Mouse (Mus musculus) midbrain, embryonic 13.5 days (tissue): ENCODE data around the gene Nucks1. TPM values are rescaled to one million over a fixed set of nuclear protein-coding genes. Genes with fewer than 3 reads are reported as not detected.

ENCODE experiments used
- ATAC-seq: fragments of 200-750 bp; cut with Nextera tagmentation; 2 replicates; pipeline ENCODE4 v1.8.0; 2017; ENCODE audit warnings: mild to moderate bottlenecking, moderate TSS enrichment, moderate library complexity
- H3K27ac ChIP-seq: fragments of 300-500 bp; sonication (generic); 2 replicates; pipeline ENCODE4 v1.5.1; 2015; ENCODE audit warnings: inconsistent platforms, mild to moderate bottlenecking, moderate library complexity
- H3K27me3 ChIP-seq: fragments of 300-500 bp; sonication (generic); 2 replicates; pipeline ENCODE4 v1.6.1; 2015; ENCODE audit warnings: mild to moderate bottlenecking, inconsistent platforms
- H3K36me3 ChIP-seq: fragments of 300-500 bp; sonication (generic); 2 replicates; pipeline ENCODE4 v1.6.1; 2015; ENCODE audit warnings: mild to moderate bottlenecking, inconsistent platforms
- H3K4me1 ChIP-seq: fragments of 300-500 bp; sonication (generic); replicated peaks from 2 replicates; pipeline ENCODE4 v1.6.1; 2015; ENCODE audit warnings: inconsistent platforms
- H3K4me2 ChIP-seq: fragments of 300-500 bp; sonication (generic); replicated peaks from 2 replicates; pipeline ENCODE4 v1.6.1; 2015; ENCODE audit warnings: moderate library complexity, mild to moderate bottlenecking, inconsistent platforms
- H3K4me3 ChIP-seq: fragments of 300-500 bp; sonication (generic); replicated peaks from 2 replicates; pipeline ENCODE4 v1.5.1; 2015; ENCODE audit warnings: mild to moderate bottlenecking, inconsistent platforms
- H3K9ac ChIP-seq: fragments of 300-500 bp; sonication (generic); replicated peaks from 2 replicates; pipeline ENCODE4 v1.6.1; 2015; ENCODE audit warnings: mild to moderate bottlenecking, inconsistent platforms
- H3K9me3 ChIP-seq: fragments of 300-500 bp; sonication (generic); 2 replicates; pipeline ENCODE4 v1.6.1; 2016; ENCODE audit warnings: mild to moderate bottlenecking, inconsistent platforms
- WGBS: fragments of 180-500 bp; shearing (Covaris S2); methylation state at CpG from one replicate; pipeline ENCODE4 v1.1.7; 2015; 5-methylcytosine and 5-hydroxymethylcytosine counted together
- polyA plus RNA-seq: library from polyadenylated mRNA; unstranded; fragments of >200 nt; fragmentation: Nextera tagmentation; extraction: Ambion mirVana; gene quantifications from 2 replicates; pipeline ENCODE4 v1.2.1, GENCODE M21; 2015

Nucks1 gene
- polyA plus RNA-seq, 1 experiment from 2014 or later = 60.4 TPM

- H3K36me3 ChIP-seq = no peaks in the 10 kb centered on the region
- peaks cover 4% of the 10 kb centered on the region for H3K4me1 ChIP-seq
- ATAC-seq = no peak
- WGBS = 86% methylated on average over 5 of the region's 5 CpGs
- H3K4me3 ChIP-seq = no peak overlapping the region
- H3K9ac ChIP-seq = no peak overlapping the region
- H3K4me2 ChIP-seq = no peak overlapping the region
- H3K9me3 ChIP-seq = no peaks in the 10 kb centered on the region
- H3K27me3 ChIP-seq = peaks cover 30% of the 10 kb centered on the region; the same call in 1 of the 2 replicates
- H3K27ac ChIP-seq = no peak overlapping the region
These were observed 47.1 kb downstream of the Nucks1 start for GRCm38 (mm10) chr1:131957416-131957815.

GRCm38 (mm10) chr1:131961004-131961403 lies 50.7 kb downstream of the Nucks1 start:
- no peak for ATAC-seq

GRCm38 (mm10) chr1:131962606-131963084 lies 52.3 kb downstream of the Nucks1 start, which contains the start of gene Slc45a3:
Gene Slc45a3, plus strand, starts transcription at chr1:131962967.
- peaks cover 43% of the 10 kb centered on the region for H3K4me1 ChIP-seq
- H3K4me2 ChIP-seq = peak within 1 kb of the TSS; percentile 78
- no peaks in the 10 kb centered on the region for H3K9me3 ChIP-seq
- ATAC-seq = peak; percentile 67
- 1% methylated on average over 31 of the region's 35 CpGs for WGBS
- H3K27me3 ChIP-seq = peaks cover 42% of the 10 kb centered on the region
- H3K4me3 ChIP-seq = peak within 1 kb of the TSS; percentile 61
- no peak within 1 kb of the TSS; the same call in 1 of the 2 replicates for H3K27ac ChIP-seq
- no peaks in the 10 kb centered on the region for H3K36me3 ChIP-seq
- peak within 1 kb of the TSS; percentile 72 for H3K9ac ChIP-seq

More at GRCm38 (mm10) chr1:131961004-131961403, 50.7 kb downstream of the Nucks1 start:
- no peak overlapping the region for H3K4me3 ChIP-seq
- 62% methylated on average over 2 of the region's 2 CpGs for WGBS
- H3K36me3 ChIP-seq = no peaks in the 10 kb centered on the region
- H3K9me3 ChIP-seq = no peaks in the 10 kb centered on the region
- no peak overlapping the region for H3K27ac ChIP-seq
- no peak overlapping the region for H3K4me2 ChIP-seq
- peaks cover 27% of the 10 kb centered on the region for H3K4me1 ChIP-seq
- peaks cover 47% of the 10 kb centered on the region for H3K27me3 ChIP-seq
- H3K9ac ChIP-seq = no peak overlapping the region

GRCm38 (mm10) chr1:131963085-131963951 lies 53.0 kb downstream of the Nucks1 start:
- no peak overlapping the region; the same call in 1 of the 2 replicates for H3K27ac ChIP-seq
- peaks cover 48% of the 10 kb centered on the region for H3K4me1 ChIP-seq
- WGBS = under 1% methylated on average over 72 of the region's 76 CpGs
- peak overlapping the region; percentile 72 for H3K9ac ChIP-seq
- H3K27me3 ChIP-seq = peaks cover 38% of the 10 kb centered on the region
- H3K4me2 ChIP-seq = peak overlapping the region; percentile 78
- no peaks in the 10 kb centered on the region for H3K9me3 ChIP-seq
- no peaks in the 10 kb centered on the region for H3K36me3 ChIP-seq
- ATAC-seq = peak; percentile 75
- peak overlapping the region; percentile 61 for H3K4me3 ChIP-seq

- no peaks in the 10 kb centered on the region for H3K9me3 ChIP-seq
- peaks cover 38% of the 10 kb centered on the region for H3K27me3 ChIP-seq
- no peak for ATAC-seq
- 0 out of 2 replicates have a peak overlapping the region, but pooled peaks have one; percentile 35 for H3K27ac ChIP-seq
- peaks cover 56% of the 10 kb centered on the region for H3K4me1 ChIP-seq
- peak overlapping the region; percentile 61 for H3K4me3 ChIP-seq
- WGBS = 14% methylated on average over 5 of the region's 5 CpGs
- H3K4me2 ChIP-seq = peak overlapping the region; percentile 78
- H3K36me3 ChIP-seq = no peaks in the 10 kb centered on the region
- peak overlapping the region; percentile 72 for H3K9ac ChIP-seq
These were observed 53.8 kb downstream of the Nucks1 start for GRCm38 (mm10) chr1:131964100-131964499.

- ATAC-seq = no peak
- 58% methylated on average over 7 of the region's 7 CpGs for WGBS
- H3K4me2 ChIP-seq = peak overlapping the region; percentile 78
- H3K4me3 ChIP-seq = peak overlapping the region; percentile 61
- H3K36me3 ChIP-seq = no peaks in the 10 kb centered on the region
- no peak overlapping the region for H3K27ac ChIP-seq
- H3K9ac ChIP-seq = no peak overlapping the region
- H3K27me3 ChIP-seq = peaks cover 38% of the 10 kb centered on the region
- peaks cover 58% of the 10 kb centered on the region for H3K4me1 ChIP-seq
- no peaks in the 10 kb centered on the region for H3K9me3 ChIP-seq
These were observed 54.2 kb downstream of the Nucks1 start for GRCm38 (mm10) chr1:131964580-131964979.

- Histone ChIP-seq H3K9me3 (no peaks in the 10 kb centered on the region), H3K9ac (peak overlapping the region; percentile 39; the same call in 1 of the 2 replicates), H3K4me3 (peak overlapping the region; percentile 20), H3K36me3 (no peaks in the 10 kb centered on the region), H3K27me3 (peaks cover 27% of the 10 kb centered on the region), H3K4me1 (peaks cover 70% of the 10 kb centered on the region), H3K27ac (no peak overlapping the region), H3K4me2 (peak overlapping the region; percentile 45)
- no peak for ATAC-seq
- WGBS = 33% methylated on average over 5 of the region's 5 CpGs
These were observed 55.5 kb downstream of the Nucks1 start for GRCm38 (mm10) chr1:131965818-131966217.

- no peak overlapping the region for H3K9ac ChIP-seq
- peaks cover 82% of the 10 kb centered on the region for H3K4me1 ChIP-seq
- H3K27me3 ChIP-seq = peaks cover 17% of the 10 kb centered on the region
- peak overlapping the region; percentile 45 for H3K4me2 ChIP-seq
- H3K4me3 ChIP-seq = no peak overlapping the region
- 75% methylated on average over 7 of the region's 7 CpGs for WGBS
- H3K27ac ChIP-seq = no peak overlapping the region
- no peaks in the 10 kb centered on the region for H3K36me3 ChIP-seq
- H3K9me3 ChIP-seq = no peaks in the 10 kb centered on the region
- no peak for ATAC-seq
These were observed 57.0 kb downstream of the Nucks1 start for GRCm38 (mm10) chr1:131967336-131967735.

GRCm38 (mm10) chr1:131968556-131968955 lies 58.2 kb downstream of the Nucks1 start:
- ATAC-seq = no peak
- 29% methylated on average over 3 of the region's 3 CpGs for WGBS
- peaks cover 17% of the 10 kb centered on the region for H3K27me3 ChIP-seq
- peak overlapping the region; percentile 11; the same call in 1 of the 2 replicates for H3K27ac ChIP-seq
- H3K4me3 ChIP-seq = no peak overlapping the region
- no peaks in the 10 kb centered on the region for H3K36me3 ChIP-seq
- peaks cover 89% of the 10 kb centered on the region for H3K4me1 ChIP-seq
- H3K9ac ChIP-seq = no peak overlapping the region
- H3K4me2 ChIP-seq = 0 out of 2 replicates have a peak overlapping the region, but pooled peaks have one; percentile 0
- H3K9me3 ChIP-seq = no peaks in the 10 kb centered on the region

GRCm38 (mm10) chr1:131968983-131969382 lies 58.6 kb downstream of the Nucks1 start:
- H3K4me3 ChIP-seq = no peak overlapping the region
- no peaks in the 10 kb centered on the region for H3K9me3 ChIP-seq
- no peak overlapping the region for H3K4me2 ChIP-seq
- H3K27me3 ChIP-seq = peaks cover 13% of the 10 kb centered on the region
- ATAC-seq = no peak
- H3K36me3 ChIP-seq = no peaks in the 10 kb centered on the region
- H3K9ac ChIP-seq = no peak overlapping the region
- H3K27ac ChIP-seq = peak overlapping the region; percentile 11; the same call in 1 of the 2 replicates
- 64% methylated on average over 6 of the region's 6 CpGs for WGBS
- H3K4me1 ChIP-seq = peaks cover 89% of the 10 kb centered on the region

GRCm38 (mm10) chr1:131969825-131970224 lies 59.5 kb downstream of the Nucks1 start:
- ATAC-seq = no peak
- Histone ChIP-seq H3K36me3 (no peaks in the 10 kb centered on the region), H3K27me3 (peaks cover 5% of the 10 kb centered on the region), H3K9me3 (no peaks in the 10 kb centered on the region), H3K4me2 (no peak overlapping the region), H3K27ac (peak overlapping the region; percentile 92), H3K9ac (no peak overlapping the region), H3K4me3 (no peak overlapping the region), H3K4me1 (peaks cover 89% of the 10 kb centered on the region)
- WGBS = 55% methylated on average over 4 of the region's 4 CpGs

GRCm38 (mm10) chr1:131970322-131970660 lies 60.0 kb downstream of the Nucks1 start:
- no peak overlapping the region for H3K4me3 ChIP-seq
- no peaks in the 10 kb centered on the region for H3K9me3 ChIP-seq
- H3K27ac ChIP-seq = peak overlapping the region; percentile 92
- no peaks in the 10 kb centered on the region for H3K36me3 ChIP-seq
- no peak overlapping the region for H3K9ac ChIP-seq
- 33% methylated on average over 5 of the region's 5 CpGs for WGBS
- ATAC-seq = no peak; the same call in 1 of the 2 replicates
- H3K4me2 ChIP-seq = peak overlapping the region; percentile 40
- H3K4me1 ChIP-seq = peaks cover 94% of the 10 kb centered on the region
- H3K27me3 ChIP-seq = 0 out of 2 replicates have a peak, but pooled peaks cover 2% of the 10 kb centered on the region
